Mouse (Mus musculus) ZHBTc4 (cell line): ENCODE results near the gene Nr5a2.

Source experiments
- DNase-seq: peaks from one replicate; pipeline ENCODE4 v3.0.0-alpha.2; 2011; ENCODE audit warnings: low read depth, low spot score

The Nr5a2 gene

GRCm38 (mm10) chr1:136960428-136961012 lies at the start of gene Nr5a2:
Gene Nr5a2 (minus strand): TSS chr1:136960448.
- DNase-seq: no peak

GRCm38 (mm10) chr1:137008726-137009239 lies 48.5 kb upstream of the Nr5a2 start:
- peak; percentile 54 for DNase-seq

- DNase-seq: peak; percentile 77
Observed at GRCm38 (mm10) chr1:137003816-137004215, 43.6 kb upstream of the Nr5a2 start.

- peak; percentile 50 for DNase-seq
Observed at GRCm38 (mm10) chr1:137003144-137003543, 42.9 kb upstream of the Nr5a2 start.

GRCm38 (mm10) chr1:136991762-136992352 lies 31.6 kb upstream of the Nr5a2 start:
- DNase-seq: no peak

GRCm38 (mm10) chr1:136980253-136980893 lies 20.1 kb upstream of the Nr5a2 start:
- DNase-seq: no peak

GRCm38 (mm10) chr1:136977867-136978266 lies 17.6 kb upstream of the Nr5a2 start:
- DNase-seq: no peak

GRCm38 (mm10) chr1:136974040-136974439 lies 13.8 kb upstream of the Nr5a2 start:
- no peak for DNase-seq

GRCm38 (mm10) chr1:136973016-136973415 lies 12.8 kb upstream of the Nr5a2 start:
- peak; percentile 57 for DNase-seq

- no peak for DNase-seq
Observed at GRCm38 (mm10) chr1:136970995-136971394, 10.7 kb upstream of the Nr5a2 start.

GRCm38 (mm10) chr1:136966728-136967386 lies 6.6 kb upstream of the Nr5a2 start:
- DNase-seq: no peak

GRCm38 (mm10) chr1:136959491-136959890 lies 757 bp downstream of the Nr5a2 start:
- DNase-seq: no peak

- no peak for DNase-seq
Observed at GRCm38 (mm10) chr1:136958666-136959065, 1.6 kb downstream of the Nr5a2 start.

- peak; percentile 39 for DNase-seq
Observed at GRCm38 (mm10) chr1:136958185-136958584, 2.1 kb downstream of the Nr5a2 start.

GRCm38 (mm10) chr1:136957696-136958095 lies 2.6 kb downstream of the Nr5a2 start:
- peak; percentile 39 for DNase-seq

GRCm38 (mm10) chr1:136954108-136954494 lies 6.1 kb downstream of the Nr5a2 start:
- DNase-seq: peak; percentile 61

GRCm38 (mm10) chr1:136953444-136954107 lies 6.7 kb downstream of the Nr5a2 start:
- peak; percentile 96 for DNase-seq

GRCm38 (mm10) chr1:136952609-136953311 lies 7.5 kb downstream of the Nr5a2 start:
- DNase-seq: peak; percentile 94

- peak; percentile 73 for DNase-seq
Observed at GRCm38 (mm10) chr1:136951946-136952531, 8.2 kb downstream of the Nr5a2 start.

GRCm38 (mm10) chr1:136951155-136951650 lies 9.0 kb downstream of the Nr5a2 start:
- peak; percentile 83 for DNase-seq
